Mouse (Mus musculus) embryo, embryonic 11.5 days (tissue): ENCODE measurements at regions not wholly inside any gene's neighbourhood (a gene's known extent, or its start where the extent isn't known, plus 50 kb on each side); places are given as distances from the start of the nearest gene placed in this dataset.

Source experiments
- DNase-seq: peaks from one replicate; pipeline ENCODE4 v3.0.0-alpha.2; 2012; ENCODE audit warnings: low read depth, low spot score

DNA sequence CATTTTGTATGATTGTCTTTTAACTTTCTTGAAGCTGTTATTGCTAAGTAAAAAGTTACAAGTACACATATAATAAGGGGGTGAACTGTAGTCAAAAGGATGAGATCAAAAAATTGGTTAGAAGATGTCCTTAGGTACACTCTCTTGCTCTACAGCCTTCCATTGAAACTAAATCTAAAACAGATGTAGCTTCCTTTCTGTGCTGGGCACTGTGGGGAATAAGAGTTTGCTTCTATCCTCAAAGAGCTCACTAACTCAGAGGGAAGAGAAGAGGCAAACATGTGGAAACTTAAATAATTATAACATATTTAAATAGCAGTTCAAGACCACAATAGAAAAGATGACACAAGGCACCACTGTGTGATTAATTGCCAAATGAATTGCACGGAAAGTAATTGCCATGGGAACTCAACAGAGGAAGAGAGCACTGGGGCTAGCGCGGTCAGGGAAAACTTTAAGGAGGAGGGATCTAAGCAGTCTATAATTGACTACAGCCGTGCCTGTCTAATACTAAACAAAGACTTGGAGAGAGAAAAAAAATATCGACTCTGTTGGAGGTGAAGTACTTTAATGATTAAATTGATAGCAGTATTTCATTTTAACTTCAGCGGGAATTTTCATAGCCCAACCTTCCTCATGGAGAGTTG lies 57.9 kb upstream of the Ammecr1 start:
- DNase-seq = peak; percentile 5

DNA sequence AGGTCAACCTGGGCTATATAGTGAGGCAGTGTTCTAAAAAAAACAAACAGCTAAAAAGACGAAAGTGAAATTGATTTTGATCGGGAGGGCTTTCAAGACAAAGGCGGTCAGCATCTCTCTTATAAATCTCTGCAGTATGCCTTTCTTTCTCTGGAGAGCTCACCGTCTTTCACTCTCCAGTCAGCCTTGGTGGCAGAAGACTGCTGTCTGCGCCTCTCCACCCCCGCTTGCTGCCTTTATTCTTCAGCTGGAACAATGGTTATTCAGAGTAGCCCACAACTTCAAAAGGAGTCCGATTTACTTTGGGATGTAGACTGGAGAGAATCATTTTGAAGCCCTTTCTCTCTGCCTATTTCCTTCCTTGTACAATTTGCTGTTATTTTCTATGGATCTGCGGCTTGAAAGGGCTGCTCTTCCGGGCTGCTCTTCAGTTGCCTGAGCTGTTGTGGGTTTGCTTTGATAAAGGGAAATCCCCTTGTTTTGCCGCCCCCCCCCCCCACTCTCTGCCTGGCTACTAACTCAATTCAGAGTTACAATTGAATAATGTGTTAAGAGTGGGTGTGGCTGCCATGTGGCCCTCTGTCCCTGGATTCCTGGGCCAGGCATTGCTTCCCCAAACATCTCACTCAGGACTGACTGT lies 64.0 kb upstream of the Ammecr1 start:
- no peak for DNase-seq

DNA sequence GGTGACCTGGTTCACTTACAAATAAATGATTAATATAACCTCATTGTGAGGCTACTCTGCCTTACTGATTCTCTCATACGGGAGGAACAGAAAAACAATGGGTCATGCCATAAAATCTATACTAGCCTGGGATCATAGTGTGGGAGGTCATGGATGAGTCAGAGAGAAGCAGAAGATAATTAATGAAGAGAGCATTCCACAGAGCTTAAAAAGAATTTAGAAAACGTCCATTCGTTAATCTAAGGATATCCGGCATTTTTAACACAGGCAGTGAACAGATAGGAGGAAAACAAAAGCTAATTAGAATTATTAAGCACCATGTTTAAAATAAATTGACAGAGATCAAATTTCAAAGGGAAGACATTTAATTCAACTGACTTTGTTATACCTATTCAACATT lies 59.5 kb upstream of the Rtl9 start:
- no peak for DNase-seq

DNA sequence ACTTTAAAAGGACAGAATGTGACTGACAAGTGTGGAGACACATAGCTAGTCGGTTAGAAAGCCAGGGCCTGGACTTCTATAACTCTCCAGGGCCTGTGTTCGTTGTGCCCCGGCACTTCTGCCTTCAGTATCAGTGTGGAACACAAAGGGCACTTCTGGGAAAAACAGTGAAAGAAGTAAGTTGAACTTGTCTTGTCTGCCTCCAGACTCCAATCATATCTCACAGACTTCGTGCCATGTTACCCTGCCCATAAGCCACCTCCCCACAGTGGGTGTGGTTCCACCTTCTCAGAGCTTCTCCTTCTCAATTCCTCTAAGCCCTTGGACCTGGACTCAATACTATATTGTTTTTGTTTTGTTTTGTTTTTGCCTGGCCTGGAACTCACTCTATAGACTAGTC lies 55.1 kb upstream of the Rtl9 start:
- no peak for DNase-seq

DNA sequence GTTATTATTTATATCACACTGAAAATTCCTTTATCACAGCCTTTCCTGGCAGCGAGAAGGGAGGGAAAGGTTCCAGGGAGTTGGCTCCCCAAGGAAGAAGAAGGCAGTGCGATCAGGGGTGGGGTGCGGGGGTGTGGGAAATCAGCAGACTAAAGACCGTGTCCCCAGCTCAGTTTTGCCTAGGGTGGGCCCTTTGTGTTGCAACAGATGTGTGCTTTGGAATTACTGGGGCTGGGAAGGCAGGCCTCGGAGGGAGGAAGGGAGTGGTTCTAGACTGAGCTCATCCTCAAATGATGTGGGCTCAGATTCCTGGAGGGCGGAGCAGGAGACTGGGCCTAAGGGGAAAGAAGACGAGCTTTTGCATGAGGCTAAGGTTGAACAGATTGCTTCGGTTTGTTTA lies 53.1 kb upstream of the Rtl9 start:
- no peak for DNase-seq
